Mouse (Mus musculus) heart, embryonic 11.5 days (tissue): ENCODE data around the gene Ikbke. TPM values are rescaled to one million over a fixed set of nuclear protein-coding genes. Genes with fewer than 3 reads are reported as not detected.

Experiments
- ATAC-seq: fragments of 200-750 bp; cut with Nextera tagmentation; replicated peaks from 2 replicates; pipeline ENCODE4 v1.8.0; 2017; ENCODE audit warnings: moderate library complexity; ENCODE audit not compliant: insufficient number of reproducible peaks, low FRiP score, low TSS enrichment
- H3K27ac ChIP-seq: fragments of 300-500 bp; sonication (generic); 2 replicates; pipeline ENCODE4 v1.5.1; 2014; ENCODE audit warnings: mild to moderate bottlenecking, low read depth, low read length
- H3K27me3 ChIP-seq: fragments of 300-500 bp; sonication (generic); 2 replicates; pipeline ENCODE4 v1.6.1; 2014; ENCODE audit warnings: mild to moderate bottlenecking, low read length, mixed read lengths; ENCODE audit not compliant: control insufficient read depth, insufficient read depth
- H3K36me3 ChIP-seq: fragments of 300-500 bp; sonication (generic); 2 replicates; pipeline ENCODE4 v1.6.1; 2014; ENCODE audit warnings: mild to moderate bottlenecking, low read length, moderate library complexity, mixed read lengths; ENCODE audit not compliant: control insufficient read depth, insufficient read depth
- H3K4me1 ChIP-seq: fragments of 300-500 bp; sonication (generic); 2 replicates; pipeline ENCODE4 v1.6.1; 2014; ENCODE audit warnings: low read length; ENCODE audit not compliant: control insufficient read depth, insufficient read depth
- H3K4me2 ChIP-seq: fragments of 300-500 bp; sonication (generic); 2 replicates; pipeline ENCODE4 v1.6.1; 2014; ENCODE audit warnings: mild to moderate bottlenecking, moderate library complexity
- H3K4me3 ChIP-seq: fragments of 300-500 bp; sonication (generic); 2 replicates; pipeline ENCODE4 v1.5.1; 2014; ENCODE audit warnings: low read depth, low read length
- H3K9ac ChIP-seq: fragments of 300-500 bp; sonication (generic); 2 replicates; pipeline ENCODE4 v1.6.1; 2014; ENCODE audit warnings: mild to moderate bottlenecking, low read depth, low read length, moderate library complexity
- H3K9me3 ChIP-seq: fragments of 300-500 bp; sonication (generic); replicated peaks from 2 replicates; pipeline ENCODE4 v1.6.1; 2016; ENCODE audit warnings: low read length; ENCODE audit not compliant: control insufficient read depth
- WGBS: fragments of 180-500 bp; shearing (Covaris S2); extraction: QIAGEN DNeasy Blood & Tissue Kit; methylation state at CpG from one replicate; pipeline ENCODE4 v1.1.7; 2014; ENCODE audit not compliant: insufficient replicate concordance; 5-methylcytosine and 5-hydroxymethylcytosine counted together
- polyA plus RNA-seq: library from polyadenylated mRNA; unstranded; fragments of >200 nt; fragmentation: Nextera tagmentation; extraction: Ambion mirVana; gene quantifications from 2 replicates; pipeline ENCODE4 v1.2.1, GENCODE M21; 2014

The Ikbke gene
- polyA plus RNA-seq, 1 experiment from 2014 or later, result 2.4 TPM

- Histone ChIP-seq H3K9me3 (no peaks in the 10 kb centered on the region), H3K36me3 (peaks cover 19% of the 10 kb centered on the region), H3K4me2 (no peak overlapping the region), H3K27ac (no peak overlapping the region), H3K4me1 (no peaks in the 10 kb centered on the region), H3K9ac (no peak overlapping the region), H3K4me3 (no peak overlapping the region), H3K27me3 (no peaks in the 10 kb centered on the region)
- ATAC-seq, result no peak
- 83% methylated on average over 5 of the region's 5 CpGs for WGBS
Measured at GRCm38 (mm10) chr1:131310237-131310818, 30.9 kb upstream of the Ikbke start.

- Histone ChIP-seq H3K9ac (no peak overlapping the region), H3K27ac (no peak overlapping the region), H3K36me3 (peaks cover 5% of the 10 kb centered on the region; the same call in 1 of the 2 replicates), H3K9me3 (no peaks in the 10 kb centered on the region), H3K27me3 (no peaks in the 10 kb centered on the region), H3K4me1 (peaks cover 14% of the 10 kb centered on the region; the same call in 1 of the 2 replicates), H3K4me2 (no peak overlapping the region), H3K4me3 (no peak overlapping the region)
- no peak for ATAC-seq
- 92% methylated on average over 2 of the region's 2 CpGs for WGBS
Measured at GRCm38 (mm10) chr1:131300750-131301149, 21.3 kb upstream of the Ikbke start.

- peaks cover 5% of the 10 kb centered on the region; the same call in 1 of the 2 replicates for H3K36me3 ChIP-seq
- no peak for ATAC-seq
- WGBS, result 90% methylated on average over 6 of the region's 6 CpGs
- no peak overlapping the region for H3K27ac ChIP-seq
- H3K27me3 ChIP-seq, result no peaks in the 10 kb centered on the region
- H3K4me1 ChIP-seq, result peaks cover 23% of the 10 kb centered on the region
- H3K4me3 ChIP-seq, result no peak overlapping the region
- H3K9me3 ChIP-seq, result no peaks in the 10 kb centered on the region
- no peak overlapping the region for H3K9ac ChIP-seq
- H3K4me2 ChIP-seq, result no peak overlapping the region
Measured at GRCm38 (mm10) chr1:131299788-131300187, 20.4 kb upstream of the Ikbke start.

- H3K9me3 ChIP-seq, result no peaks in the 10 kb centered on the region
- H3K4me2 ChIP-seq, result no peak overlapping the region
- WGBS, result 50% methylated on average over 3 of the region's 3 CpGs
- no peaks in the 10 kb centered on the region for H3K27me3 ChIP-seq
- H3K36me3 ChIP-seq, result peaks cover 5% of the 10 kb centered on the region; the same call in 1 of the 2 replicates
- H3K4me1 ChIP-seq, result peaks cover 23% of the 10 kb centered on the region
- no peak for ATAC-seq
- H3K4me3 ChIP-seq, result no peak overlapping the region
- no peak overlapping the region for H3K9ac ChIP-seq
- no peak overlapping the region for H3K27ac ChIP-seq
Measured at GRCm38 (mm10) chr1:131299240-131299639, 19.8 kb upstream of the Ikbke start.

- ATAC-seq, result no peak
- Histone ChIP-seq H3K36me3 (peaks cover 5% of the 10 kb centered on the region; the same call in 1 of the 2 replicates), H3K27me3 (no peaks in the 10 kb centered on the region), H3K9ac (no peak overlapping the region), H3K4me1 (peaks cover 23% of the 10 kb centered on the region), H3K27ac (no peak overlapping the region), H3K4me3 (no peak overlapping the region), H3K4me2 (no peak overlapping the region), H3K9me3 (no peaks in the 10 kb centered on the region)
- 94% methylated on average over 9 of the region's 9 CpGs for WGBS
Measured at GRCm38 (mm10) chr1:131298171-131298570, 18.8 kb upstream of the Ikbke start.

- Histone ChIP-seq H3K9me3 (no peaks in the 10 kb centered on the region), H3K36me3 (peaks cover 5% of the 10 kb centered on the region; the same call in 1 of the 2 replicates), H3K4me3 (no peak overlapping the region), H3K4me2 (no peak overlapping the region), H3K27me3 (no peaks in the 10 kb centered on the region), H3K9ac (no peak overlapping the region), H3K4me1 (peaks cover 23% of the 10 kb centered on the region), H3K27ac (no peak overlapping the region)
- 68% methylated on average over 7 of the region's 7 CpGs for WGBS
- ATAC-seq, result no peak
Measured at GRCm38 (mm10) chr1:131296726-131297125, 17.3 kb upstream of the Ikbke start.

- H3K27ac ChIP-seq, result no peak overlapping the region
- 38% methylated on average over 8 of the region's 8 CpGs for WGBS
- 0 out of 2 replicates have a peak, but pooled peaks have one; percentile 27 for ATAC-seq
Measured at GRCm38 (mm10) chr1:131295200-131295599, 15.8 kb upstream of the Ikbke start.

GRCm38 (mm10) chr1:131293922-131294250 is 14.5 kb upstream of the Ikbke start:
- Histone ChIP-seq H3K4me3 (no peak overlapping the region), H3K36me3 (peaks cover 5% of the 10 kb centered on the region; the same call in 1 of the 2 replicates), H3K27ac (no peak overlapping the region), H3K9ac (no peak overlapping the region), H3K4me2 (no peak overlapping the region), H3K27me3 (no peaks in the 10 kb centered on the region), H3K4me1 (peaks cover 23% of the 10 kb centered on the region), H3K9me3 (no peaks in the 10 kb centered on the region)
- ATAC-seq, result no peak
- 93% methylated on average over 2 of the region's 2 CpGs for WGBS

More at GRCm38 (mm10) chr1:131295200-131295599, 15.8 kb upstream of the Ikbke start:
- Histone ChIP-seq H3K4me1 (peaks cover 23% of the 10 kb centered on the region), H3K9ac (no peak overlapping the region), H3K4me2 (no peak overlapping the region), H3K36me3 (peaks cover 5% of the 10 kb centered on the region; the same call in 1 of the 2 replicates), H3K27me3 (no peaks in the 10 kb centered on the region), H3K9me3 (no peaks in the 10 kb centered on the region), H3K4me3 (no peak overlapping the region)
